Mouse (Mus musculus) E14TG2a.4 (cell line): Measurements from ENCODE around the gene Srsf4.

Source experiments
- H3K27me3 ChIP-seq: 2 replicates; pipeline ENCODE4 v1.6.1; 2014; ENCODE audit warnings: low read length, control low read depth; ENCODE audit not compliant: insufficient read depth
- H3K36me3 ChIP-seq: 2 replicates; pipeline ENCODE4 v1.6.1; 2014; ENCODE audit warnings: low read length, control low read depth; ENCODE audit not compliant: insufficient read depth
- H3K4me1 ChIP-seq: replicated peaks from 2 replicates; pipeline ENCODE4 v1.6.1; 2014; ENCODE audit warnings: low read depth, low read length, control low read depth
- H3K4me3 ChIP-seq: replicated peaks from 2 replicates; pipeline ENCODE4 v1.5.1; 2014; ENCODE audit warnings: mild to moderate bottlenecking, low read length
- H3K9me3 ChIP-seq: 2 replicates; pipeline ENCODE4 v1.6.1; 2014; ENCODE audit warnings: low read length, control low read depth
- CTCF ChIP-seq: conservative IDR thresholded peaks from 2 replicates; pipeline ENCODE4 v1.5.1; 2014; ENCODE audit warnings: low read length
- NANOG ChIP-seq: IDR thresholded peaks from 2 replicates; pipeline ENCODE4 v1.6.1; 2014; ENCODE audit warnings: borderline replicate concordance, low read length, mixed read lengths
- POU5F1 ChIP-seq: IDR thresholded peaks from 2 replicates; pipeline ENCODE4 v1.6.1; 2014; ENCODE audit warnings: low read length, borderline replicate concordance

Gene Srsf4

GRCm38 (mm10) chr4:131873293-131874168, at the start of gene Srsf4:
Gene Srsf4 (plus strand): TSS chr4:131873617.
- peaks cover 34% of the 10 kb centered on the region for H3K36me3 ChIP-seq
- peaks cover 54% of the 10 kb centered on the region for H3K4me1 ChIP-seq
- no peaks in the 10 kb centered on the region for H3K27me3 ChIP-seq
- TF ChIP-seq CTCF, result no peak
- TF ChIP-seq NANOG, result no peak
- H3K4me3 ChIP-seq, result peak within 1 kb of the TSS; percentile 95
- H3K9me3 ChIP-seq, result no peaks in the 10 kb centered on the region

DNA sequence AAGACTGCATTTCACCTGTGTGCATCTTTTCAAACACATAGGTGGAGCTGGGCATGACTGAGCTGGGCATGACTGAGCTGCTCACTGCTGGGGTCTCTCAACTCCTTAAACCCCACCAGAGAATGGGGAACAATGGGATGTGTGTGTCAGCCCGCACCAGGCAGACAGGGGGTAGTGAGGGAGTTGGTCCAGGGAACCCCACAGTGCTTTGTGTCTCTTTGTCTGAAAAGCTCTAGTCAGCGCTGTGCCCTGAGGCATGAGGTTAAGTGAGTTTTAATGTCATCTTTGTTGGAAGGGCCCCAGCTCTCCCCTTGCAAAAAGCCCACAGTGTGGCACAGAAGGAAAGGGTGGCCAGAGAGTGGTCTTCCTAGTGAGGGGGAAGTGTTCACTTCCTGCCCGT, 48.5 kb upstream of the Srsf4 start:
- Histone ChIP-seq H3K27me3 (peaks cover 47% of the 10 kb centered on the region), H3K4me3 (no peak overlapping the region), H3K9me3 (no peaks in the 10 kb centered on the region), H3K4me1 (peaks cover 77% of the 10 kb centered on the region), H3K36me3 (no peaks in the 10 kb centered on the region)
- no peak for TF ChIP-seq NANOG
- no peak for TF ChIP-seq POU5F1
- TF ChIP-seq CTCF, result no peak

- H3K27me3 ChIP-seq, result peaks cover 39% of the 10 kb centered on the region
- no peaks in the 10 kb centered on the region for H3K9me3 ChIP-seq
- no peaks in the 10 kb centered on the region for H3K36me3 ChIP-seq
- TF ChIP-seq POU5F1 (no peak), CTCF (peak; percentile 53)
- H3K4me1 ChIP-seq, result peaks cover 76% of the 10 kb centered on the region
- H3K4me3 ChIP-seq, result no peak overlapping the region
Measured at GRCm38 (mm10) chr4:131825830-131826229, 47.6 kb upstream of the Srsf4 start.

- H3K36me3 ChIP-seq, result no peaks in the 10 kb centered on the region
- TF ChIP-seq CTCF (no peak), POU5F1 (no peak), NANOG (no peak)
- H3K27me3 ChIP-seq, result peaks cover 28% of the 10 kb centered on the region
Measured at GRCm38 (mm10) chr4:131826905-131827304, 46.5 kb upstream of the Srsf4 start.

DNA sequence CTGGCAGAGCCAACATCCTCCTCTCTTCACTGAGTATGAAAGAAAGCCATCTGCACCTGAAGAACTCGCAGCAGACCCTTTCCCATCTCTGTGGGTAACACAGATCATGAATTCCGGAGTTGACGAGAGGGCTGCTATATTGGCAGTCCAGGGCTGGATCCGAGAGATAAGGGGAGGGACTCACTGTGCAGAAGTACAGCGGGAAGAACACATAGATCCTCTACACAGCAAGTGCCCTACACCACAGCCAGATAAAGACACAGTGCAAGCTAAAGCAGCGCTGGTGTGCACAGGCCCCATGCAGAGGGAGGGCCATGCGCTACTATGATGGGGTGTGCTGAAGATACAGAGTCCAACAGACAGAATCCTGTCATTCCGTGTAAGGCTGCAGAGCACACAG, 44.3 kb upstream of the Srsf4 start:
- H3K27me3 ChIP-seq, result peaks cover 17% of the 10 kb centered on the region
- peaks cover 64% of the 10 kb centered on the region for H3K4me1 ChIP-seq
- no peaks in the 10 kb centered on the region for H3K36me3 ChIP-seq
- no peak overlapping the region for H3K4me3 ChIP-seq
- H3K9me3 ChIP-seq, result no peaks in the 10 kb centered on the region
- TF ChIP-seq NANOG (no peak), CTCF (no peak), POU5F1 (no peak)

More at GRCm38 (mm10) chr4:131826905-131827304, 46.5 kb upstream of the Srsf4 start:
- no peak overlapping the region for H3K4me3 ChIP-seq
- no peaks in the 10 kb centered on the region for H3K9me3 ChIP-seq
- H3K4me1 ChIP-seq, result peaks cover 70% of the 10 kb centered on the region

DNA sequence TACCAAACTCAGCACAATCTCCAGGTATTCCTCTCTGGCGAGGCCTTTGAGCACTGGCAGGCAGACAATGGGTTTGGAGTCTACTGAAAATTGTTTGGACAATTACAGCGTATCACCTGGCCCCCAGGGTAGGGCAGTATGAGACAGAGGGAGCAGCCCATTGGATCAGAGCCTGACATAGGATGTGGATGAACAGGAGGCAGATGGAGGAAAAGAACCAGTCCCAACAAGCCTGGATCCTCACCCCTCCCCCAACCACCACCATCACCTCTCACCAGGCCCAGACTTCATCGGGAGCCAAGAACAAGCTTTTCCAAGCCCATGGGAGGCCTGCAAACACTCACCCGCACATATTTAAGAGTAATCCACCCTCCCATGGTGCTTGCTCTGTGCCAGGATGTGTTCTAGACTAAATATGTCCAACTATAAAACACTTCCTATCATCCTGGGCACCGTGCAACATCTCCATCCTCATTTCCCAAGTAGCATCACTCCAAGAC, 41.8 kb upstream of the Srsf4 start:
- TF ChIP-seq POU5F1 (no peak), CTCF (no peak), NANOG (no peak)
- H3K27me3 ChIP-seq, result peaks cover 38% of the 10 kb centered on the region
- no peaks in the 10 kb centered on the region for H3K36me3 ChIP-seq
- H3K4me1 ChIP-seq, result peaks cover 54% of the 10 kb centered on the region
- no peak overlapping the region for H3K4me3 ChIP-seq
- no peaks in the 10 kb centered on the region for H3K9me3 ChIP-seq

DNA sequence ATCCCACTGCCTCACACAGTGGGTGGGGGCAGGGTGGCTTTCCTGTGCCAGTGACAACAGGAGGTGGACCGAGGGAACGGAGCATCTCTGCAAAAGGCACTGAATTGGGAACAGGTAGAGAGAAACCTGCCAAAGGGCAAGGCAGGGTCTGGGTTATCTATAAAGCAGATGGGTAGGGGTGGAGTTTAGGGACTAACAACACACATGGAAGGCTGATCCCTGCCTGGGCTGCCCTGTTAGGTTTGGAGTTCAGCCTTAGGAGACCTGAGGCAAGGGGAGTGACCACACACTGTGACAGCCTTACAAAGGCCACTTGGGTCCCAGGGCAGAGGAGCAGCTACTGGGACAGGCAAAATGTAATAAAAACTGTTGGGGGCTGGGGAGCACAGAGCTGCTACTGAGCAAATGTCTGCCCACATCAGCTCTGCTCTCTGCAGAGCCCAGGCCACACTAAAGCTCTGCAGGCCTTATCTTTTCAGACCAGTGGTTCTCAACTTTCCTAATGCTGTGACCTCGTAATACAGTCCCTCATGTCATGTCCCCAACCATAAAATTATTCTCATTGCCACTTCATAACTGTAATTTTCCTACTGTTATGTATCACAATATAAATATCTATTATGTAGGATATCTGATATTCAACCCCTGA, 40.5 kb upstream of the Srsf4 start:
- no peak for TF ChIP-seq POU5F1
- no peak for TF ChIP-seq CTCF
- no peak for TF ChIP-seq NANOG
- Histone ChIP-seq H3K27me3 (peaks cover 50% of the 10 kb centered on the region), H3K36me3 (no peaks in the 10 kb centered on the region), H3K4me3 (no peak overlapping the region), H3K9me3 (no peaks in the 10 kb centered on the region), H3K4me1 (peaks cover 50% of the 10 kb centered on the region)

GRCm38 (mm10) chr4:131833971-131834609, 39.3 kb upstream of the Srsf4 start:
- Histone ChIP-seq H3K4me3 (no peak overlapping the region), H3K27me3 (peaks cover 58% of the 10 kb centered on the region), H3K4me1 (peaks cover 49% of the 10 kb centered on the region), H3K9me3 (no peaks in the 10 kb centered on the region), H3K36me3 (no peaks in the 10 kb centered on the region)
- TF ChIP-seq NANOG (no peak), POU5F1 (no peak), CTCF (peak; percentile 20)
